Mouse (Mus musculus) heart, embryonic 14.5 days (tissue): ENCODE measurements around the gene Olfr1262. TPM values are rescaled to one million over a fixed set of nuclear protein-coding genes. Genes with fewer than 3 reads are reported as not detected.

Experiments
- polyA plus RNA-seq: library from polyadenylated mRNA; unstranded; fragments of >200 nt; fragmentation: Nextera tagmentation; extraction: Ambion mirVana; gene quantifications from 2 replicates; pipeline ENCODE4 v1.2.1, GENCODE M21; 2014

Olfr1262 gene
- polyA plus RNA-seq, 1 experiment from 2014 or later, result not detected

Other genes starting within 250 kb of the Olfr1262 start
- gene Olfr1253, start 243.1 kb upstream of the Olfr1262 start, polyA plus RNA-seq, result not detected in 2 replicates
- not detected in 2 replicates for gene Olfr1254, start 206.5 kb upstream of the Olfr1262 start, polyA plus RNA-seq
- not detected in 2 replicates for gene Olfr1255, start 188.1 kb upstream of the Olfr1262 start, polyA plus RNA-seq
- not detected in 2 replicates for gene Olfr1256, start 158.6 kb upstream of the Olfr1262 start, polyA plus RNA-seq
- not detected in 2 replicates for gene Olfr48, start 151.9 kb upstream of the Olfr1262 start, polyA plus RNA-seq
- gene Olfr1257, start 121.7 kb upstream of the Olfr1262 start, polyA plus RNA-seq, result not detected in 2 replicates
- not detected in 2 replicates for gene Olfr1258, start 72.8 kb upstream of the Olfr1262 start, polyA plus RNA-seq
- not detected in 2 replicates for gene Olfr1259, start 51.5 kb upstream of the Olfr1262 start, polyA plus RNA-seq
- not detected in 2 replicates for gene Olfr1260, start 25.8 kb upstream of the Olfr1262 start, polyA plus RNA-seq
- not detected in 2 replicates for gene Olfr1261, start 8.9 kb upstream of the Olfr1262 start, polyA plus RNA-seq
- not detected in 2 replicates for gene Olfr1263, start 12.0 kb downstream of the Olfr1262 start, polyA plus RNA-seq
- not detected in 2 replicates for gene Olfr1264, start 25.4 kb downstream of the Olfr1262 start, polyA plus RNA-seq
- gene Olfr1265, start 35.2 kb downstream of the Olfr1262 start, polyA plus RNA-seq, result not detected in 2 replicates
- not detected in 2 replicates for gene Olfr140, start 63.4 kb downstream of the Olfr1262 start, polyA plus RNA-seq
- gene Olfr1269, start 121.3 kb downstream of the Olfr1262 start, polyA plus RNA-seq, result not detected in 2 replicates
- gene Olfr32, start 142.2 kb downstream of the Olfr1262 start, polyA plus RNA-seq, result not detected in 2 replicates
- gene Olfr1270, start 152.9 kb downstream of the Olfr1262 start, polyA plus RNA-seq, result not detected in 2 replicates
- gene Olfr1506, start 224.3 kb downstream of the Olfr1262 start, polyA plus RNA-seq, result not detected in 2 replicates